Mouse (Mus musculus) frontal cortex, postnatal 10 days (tissue): Measurements from ENCODE around the gene Tekt4.

Experiments used
- DNase-seq, 2 experiments: peaks; one replicate each; pipeline ENCODE4 v3.0.0; 2022; ENCODE audit warnings: low spot score in 2 of 2, mixed read lengths in 1 of 2

Tekt4 gene

DNA sequence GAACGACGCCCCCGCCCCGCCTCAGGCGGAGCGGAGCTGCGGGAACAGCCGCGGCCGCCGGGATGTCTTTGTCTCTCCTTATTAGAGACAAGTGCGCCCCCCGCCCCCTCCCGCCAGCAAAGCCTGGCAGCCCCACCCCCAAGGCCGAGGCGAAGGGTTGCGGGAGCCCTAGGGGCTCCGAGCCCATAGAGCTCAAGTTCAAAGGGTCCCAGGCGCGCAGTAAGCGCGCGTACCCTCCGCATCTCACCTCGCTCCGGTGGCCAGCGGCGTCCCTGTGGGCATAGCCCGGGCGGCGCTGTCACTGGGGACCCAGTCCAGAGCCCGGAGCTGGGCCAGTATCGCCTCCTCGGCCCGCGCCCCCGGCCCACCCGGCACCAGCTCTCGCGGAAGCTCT is 21.2 kb upstream of the Tekt4 start:
- peak in 1 of 2 experiments; percentile 39 for DNase-seq

DNA sequence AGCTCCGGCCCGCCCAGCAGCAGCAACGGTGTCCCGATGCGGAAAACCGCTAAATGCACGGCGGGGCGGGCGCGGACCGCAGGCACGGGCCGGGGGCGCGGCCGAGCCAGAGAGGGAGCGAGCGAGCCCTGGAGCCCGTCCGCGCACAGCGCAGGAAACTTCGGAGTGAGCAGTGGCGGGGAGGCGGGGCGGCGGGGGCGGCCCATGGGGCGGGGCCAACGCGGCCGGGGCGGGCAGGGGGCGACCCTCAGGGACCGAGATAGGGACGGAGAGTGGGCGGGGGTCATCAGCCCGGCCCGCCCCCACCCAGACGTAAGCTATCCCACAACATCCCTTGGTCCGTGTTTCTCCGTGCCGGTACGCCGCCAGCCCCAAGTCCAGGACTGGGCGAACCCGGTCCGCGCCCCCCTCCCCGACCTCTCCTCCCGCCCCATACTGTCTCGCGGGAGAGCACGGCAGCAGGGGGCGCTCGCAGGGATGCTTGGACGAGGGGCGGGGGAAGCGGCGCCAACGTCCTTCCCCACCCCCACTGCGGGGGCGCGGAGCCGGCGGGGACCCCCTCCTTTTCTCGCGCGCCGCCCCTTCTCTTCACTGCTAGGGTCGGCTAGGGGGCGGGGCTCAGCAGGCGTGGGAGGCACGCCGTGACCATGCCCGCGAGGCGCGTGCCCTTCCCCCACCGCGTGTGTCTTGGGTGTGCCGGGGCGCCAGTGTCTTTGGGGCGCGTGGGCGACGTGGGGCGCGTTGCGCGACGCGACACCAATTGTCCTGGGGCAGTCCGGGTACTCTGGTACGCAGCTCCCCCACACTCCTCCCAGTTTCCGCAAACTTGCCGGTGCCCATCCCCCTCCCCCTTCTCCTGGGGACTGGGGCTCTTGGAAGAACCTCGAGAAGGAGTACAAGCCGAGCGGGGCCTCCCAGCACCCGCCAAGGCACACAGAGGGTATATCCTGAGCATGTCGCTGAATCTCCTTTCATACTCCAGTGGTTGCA is 20.5 kb upstream of the Tekt4 start, which contains the start of gene Cacna1h:
Cacna1h (minus strand) TSS at position 167 of the 990 bp plus-strand sequence.
- peak; percentile 79 to 83 for DNase-seq

DNA sequence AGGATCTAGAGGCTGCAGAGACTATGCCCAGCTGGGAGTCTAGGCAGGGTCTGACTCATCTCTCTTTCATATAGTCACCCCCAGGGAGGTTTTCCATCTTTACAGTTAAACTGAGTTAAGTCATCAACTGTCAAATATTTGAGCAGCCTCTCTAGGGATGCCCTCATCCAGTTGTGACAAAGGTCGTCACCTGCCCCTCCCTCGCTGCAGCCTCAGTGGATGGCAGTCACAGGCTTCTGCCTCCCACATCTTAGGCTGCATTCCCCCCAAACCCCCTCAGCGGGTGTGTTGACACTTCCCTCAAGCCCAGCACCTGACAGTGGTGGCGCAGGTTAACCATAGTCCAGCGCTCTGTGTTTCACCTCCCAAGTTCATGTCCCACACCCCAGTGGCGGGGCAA is 13.0 kb upstream of the Tekt4 start:
- DNase-seq, result no peak

DNA sequence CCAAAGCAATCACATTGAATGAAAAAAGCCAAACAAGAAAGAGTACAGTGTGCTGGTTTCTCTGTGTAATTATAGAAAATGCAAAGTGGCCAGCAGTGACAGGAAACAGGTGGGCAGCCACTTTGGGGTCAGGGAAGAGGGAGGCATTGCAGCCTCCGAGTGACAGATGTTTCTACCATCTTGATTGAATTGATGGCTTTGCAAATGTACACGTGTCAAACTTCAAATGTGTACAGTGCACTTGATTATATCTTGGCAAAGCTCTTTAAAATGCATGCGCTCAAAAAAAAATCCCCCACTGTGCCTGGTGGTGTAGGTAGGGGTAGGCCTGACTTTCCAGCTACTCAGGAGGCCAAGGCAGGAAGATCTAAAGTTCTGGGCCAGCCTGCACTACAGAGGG is 11.5 kb upstream of the Tekt4 start:
- DNase-seq, result no peak

DNA sequence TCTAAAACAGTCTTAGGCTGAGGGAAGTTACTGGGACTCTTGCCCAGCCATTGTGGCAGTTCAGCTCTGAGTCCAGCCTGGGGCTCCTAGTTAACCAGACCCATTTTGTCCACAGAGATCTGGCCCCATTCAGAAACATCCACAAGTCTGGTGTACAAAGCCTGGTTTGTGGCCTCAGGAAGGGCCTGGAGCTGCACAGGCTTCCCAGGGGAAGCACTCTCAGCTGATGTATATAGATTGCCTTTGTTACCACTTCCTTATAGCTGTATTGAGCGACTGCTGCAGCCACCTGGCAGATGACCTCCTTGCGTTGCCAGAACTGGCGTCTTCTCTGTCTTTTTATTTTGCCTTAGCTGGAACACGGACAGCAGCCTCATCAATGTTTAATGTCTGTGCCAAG is 9.3 kb upstream of the Tekt4 start:
- DNase-seq, result no peak

DNA sequence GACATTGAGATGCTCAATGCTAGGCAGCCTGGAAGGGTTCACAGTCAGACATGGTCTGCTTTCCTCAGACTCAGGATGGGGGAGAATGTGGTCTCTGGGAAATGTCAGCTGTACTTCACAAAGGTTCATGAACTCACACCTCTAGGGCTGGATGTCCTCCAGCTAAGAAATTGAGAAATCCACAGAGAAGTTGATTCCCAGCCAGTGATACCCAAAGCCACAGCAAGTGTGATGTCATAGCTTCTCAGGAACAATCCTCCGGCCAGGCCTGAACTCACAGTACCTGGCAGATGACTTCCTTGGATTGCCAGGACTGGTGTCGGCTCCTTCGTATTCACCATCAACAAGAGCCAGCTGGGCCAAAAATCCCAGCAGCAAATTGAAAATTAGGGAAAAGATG is 8.6 kb upstream of the Tekt4 start:
- no peak for DNase-seq

DNA sequence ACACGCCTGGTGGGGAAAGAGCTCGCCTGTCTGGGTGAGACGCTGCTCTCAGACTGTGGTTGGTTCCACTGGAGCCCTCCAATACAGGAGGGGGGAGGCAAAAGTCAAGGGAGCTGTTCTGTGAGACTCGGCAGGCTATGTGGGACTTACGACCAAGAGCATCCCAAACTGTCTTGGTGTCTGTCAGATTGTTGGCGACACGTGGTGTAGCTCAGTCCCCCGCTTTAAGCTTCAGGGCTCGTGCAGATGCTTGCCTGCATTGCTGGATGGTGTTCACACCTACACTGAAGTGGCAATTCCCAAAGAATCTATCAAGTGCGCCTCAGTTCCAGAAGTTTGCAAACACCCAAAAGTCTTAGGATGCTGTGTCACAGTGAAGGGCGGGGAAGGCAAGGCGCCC is 6.5 kb upstream of the Tekt4 start:
- no peak for DNase-seq

DNA sequence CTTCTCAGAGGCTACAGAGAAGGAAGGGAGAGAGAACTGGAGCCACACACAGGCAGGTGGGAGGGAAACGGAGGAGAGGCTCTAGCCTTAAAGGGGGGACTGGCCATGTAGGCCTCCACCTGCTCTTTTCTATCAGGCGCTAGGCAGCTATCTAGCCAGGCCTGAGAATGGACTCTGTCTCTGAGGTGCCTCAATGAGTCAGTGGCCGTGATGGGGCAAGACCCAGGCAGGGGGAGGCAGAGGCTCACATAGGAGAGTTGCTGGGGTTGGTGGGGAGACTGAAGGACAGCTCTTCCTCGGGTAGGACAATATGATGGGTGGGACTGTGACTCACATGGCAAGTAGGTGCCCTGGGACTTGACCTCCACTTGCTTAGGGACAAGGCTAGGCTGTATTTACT is 4.1 kb upstream of the Tekt4 start:
- DNase-seq, result no peak

DNA sequence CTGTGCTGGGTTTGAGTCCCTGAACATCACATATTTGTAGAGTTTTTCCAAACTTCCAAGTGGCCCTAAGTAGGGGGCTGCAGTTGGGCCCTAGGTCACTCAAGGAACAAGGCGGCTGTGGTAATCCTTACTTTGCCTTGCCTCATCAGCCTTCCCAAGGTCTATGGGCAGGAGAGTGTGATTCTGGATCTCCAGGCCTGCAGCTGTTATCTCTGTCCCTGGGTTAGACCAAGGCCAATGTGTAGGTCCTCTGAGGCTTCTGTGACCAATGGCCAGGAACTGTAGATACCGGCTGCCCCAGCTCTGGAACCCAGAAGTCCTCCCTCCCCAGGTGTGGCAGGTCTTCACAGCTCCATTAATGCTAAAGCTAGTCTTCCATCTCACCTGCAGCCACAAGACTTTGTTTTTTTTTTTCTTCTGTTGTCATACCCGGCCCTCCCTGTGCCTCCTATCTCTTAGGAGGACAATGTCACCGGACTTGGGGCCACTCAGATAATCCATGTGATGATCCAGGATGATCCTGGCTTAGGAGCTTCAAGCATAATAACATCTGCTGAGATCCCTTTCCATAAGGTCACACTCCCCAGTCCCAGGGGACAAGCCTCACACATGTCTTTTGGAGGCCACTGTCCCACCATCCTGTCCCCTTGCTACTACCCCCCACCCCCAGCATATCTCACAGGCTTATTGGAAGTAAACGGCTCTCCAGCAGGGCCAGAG is 2.0 kb upstream of the Tekt4 start:
- no peak for DNase-seq

DNA sequence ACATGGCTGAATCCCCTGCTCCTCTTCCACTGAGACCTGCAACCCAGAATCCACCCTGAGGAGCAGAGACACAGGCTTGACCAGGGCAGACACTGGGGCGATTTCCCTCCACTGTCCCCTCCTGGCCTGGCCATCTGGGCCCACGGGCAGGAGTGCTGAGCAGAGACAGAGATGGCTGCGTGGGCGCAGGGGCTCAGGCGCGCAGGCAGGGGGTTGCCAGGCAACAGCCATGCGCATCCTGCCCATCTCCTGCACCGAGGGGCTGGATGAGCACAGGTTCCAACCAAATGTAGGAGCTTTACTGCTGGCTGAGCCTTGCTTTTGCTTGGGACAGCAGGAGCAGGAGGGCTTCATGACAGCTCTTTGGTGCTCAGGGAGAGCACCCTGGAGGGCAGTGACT is 2.1 kb downstream of the Tekt4 start:
- DNase-seq, result peak; percentile 67 to 68

DNA sequence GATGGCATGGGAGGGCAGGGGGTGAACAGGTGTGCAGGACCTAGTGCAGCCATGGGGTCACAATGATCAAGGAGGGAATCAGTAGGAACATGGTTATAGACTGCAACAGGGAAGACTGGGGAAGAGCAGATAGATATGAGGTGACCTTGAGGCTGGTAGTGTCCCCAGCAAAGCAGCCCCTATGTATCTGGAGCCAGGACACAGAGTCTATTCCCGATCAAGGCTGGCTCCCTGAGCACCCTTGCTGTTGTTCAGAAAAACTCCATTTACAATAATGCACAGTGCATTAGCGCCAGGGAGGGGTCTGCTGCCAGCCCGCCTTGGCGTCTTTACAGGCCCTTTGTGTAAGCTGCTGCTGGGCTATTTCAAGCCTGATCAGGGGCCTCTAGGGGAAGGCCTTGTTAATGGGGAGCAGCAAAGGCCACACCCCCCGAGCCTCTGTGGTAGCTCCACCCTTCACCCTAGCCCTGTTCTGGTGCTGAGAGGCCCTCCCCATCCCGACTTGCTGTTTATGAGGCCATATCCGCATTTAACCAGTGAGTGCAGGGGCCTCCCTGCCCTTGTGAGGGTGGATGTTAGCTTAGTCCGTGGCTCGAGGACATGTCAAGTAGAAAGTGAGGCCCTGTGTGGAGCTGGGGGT is 7.9 kb downstream of the Tekt4 start:
- DNase-seq, result no peak

DNA sequence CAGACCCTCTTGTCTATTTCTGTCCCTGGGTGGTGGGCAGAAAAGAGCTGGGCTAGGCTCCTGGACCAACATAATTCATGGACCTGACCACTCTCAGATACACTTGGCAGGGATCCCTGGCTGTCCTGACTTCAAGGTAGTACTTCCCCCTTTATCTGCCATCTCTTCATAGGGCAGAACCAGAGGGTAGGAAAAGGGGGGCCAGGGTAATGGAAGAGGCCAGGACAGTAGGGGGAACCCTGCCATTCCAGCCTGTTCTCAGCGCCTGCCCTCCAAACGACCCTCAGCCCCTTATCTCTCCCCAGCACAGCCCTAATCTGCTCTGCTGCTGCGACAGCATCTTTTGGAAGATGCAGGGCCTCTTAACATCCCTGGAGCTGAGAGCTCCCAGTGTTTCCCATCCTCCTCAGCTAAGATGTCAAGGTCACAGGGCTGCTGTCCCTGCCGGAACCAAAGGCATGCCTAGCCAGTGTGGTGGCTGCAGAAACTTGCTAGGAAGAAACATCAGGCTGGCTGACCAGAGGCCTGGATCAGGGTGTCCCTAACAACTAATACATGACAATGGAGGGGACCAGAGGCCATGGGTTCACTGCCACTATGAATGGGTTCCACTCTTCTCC is 9.0 kb downstream of the Tekt4 start:
- DNase-seq, result no peak

DNA sequence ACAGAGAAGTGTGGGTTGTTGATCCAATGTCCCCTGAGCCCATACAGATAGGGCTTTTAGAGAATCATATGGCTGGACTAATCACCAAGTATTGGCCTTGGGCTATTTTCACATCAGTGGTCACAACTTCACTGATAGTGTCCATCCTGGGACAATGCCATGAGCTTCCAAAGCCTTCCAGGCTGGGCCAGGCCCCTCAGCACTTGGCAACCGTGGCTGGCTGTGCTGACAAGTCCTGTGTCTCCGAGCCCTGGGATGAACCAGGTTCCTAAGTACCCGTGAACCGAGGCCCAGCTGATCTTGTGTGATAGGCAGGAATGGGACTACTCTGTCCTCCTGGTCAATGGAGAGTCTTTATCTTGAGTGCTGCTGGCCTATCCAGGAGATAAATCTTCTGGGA is 9.7 kb downstream of the Tekt4 start:
- no peak for DNase-seq

DNA sequence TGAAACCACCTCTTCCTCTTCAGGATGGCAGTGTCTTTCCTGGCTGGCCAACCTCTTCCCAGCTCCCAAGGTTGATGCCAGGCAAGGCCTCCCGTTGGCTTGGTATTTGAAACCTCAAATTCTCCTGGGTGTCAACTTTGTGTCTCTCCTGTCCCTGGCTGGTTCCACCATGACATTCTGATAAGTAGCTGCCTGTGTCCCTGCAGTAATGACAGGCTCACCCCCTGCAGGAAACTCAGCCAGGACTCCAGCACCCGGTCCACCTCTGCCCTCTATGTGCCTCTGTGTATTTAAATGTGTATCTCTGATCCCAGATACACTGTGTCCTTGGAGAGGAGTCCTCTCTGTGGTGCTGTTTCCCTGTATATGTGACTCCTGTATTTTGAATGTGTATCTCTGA is 11.8 kb downstream of the Tekt4 start:
- DNase-seq, result no peak

DNA sequence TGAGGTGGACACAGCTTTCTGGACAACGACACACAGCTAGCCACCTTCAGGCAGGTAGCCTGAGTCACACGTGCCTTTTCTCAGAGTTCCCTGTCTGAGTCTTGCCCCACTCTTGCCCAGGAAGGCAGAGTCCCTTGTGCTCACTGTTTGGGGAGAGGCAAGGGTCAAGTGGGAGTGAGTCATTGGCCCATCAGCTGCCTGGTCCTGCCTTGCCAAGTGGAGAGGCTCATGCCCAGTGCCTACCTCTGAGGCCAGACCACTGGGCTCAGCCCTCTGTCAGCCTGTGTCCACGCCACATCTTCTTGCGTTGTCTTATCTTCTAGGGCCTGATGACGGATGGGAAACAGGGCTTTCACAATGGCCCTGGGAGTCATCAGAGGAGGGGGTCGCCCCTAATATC is 13.4 kb downstream of the Tekt4 start:
- no peak for DNase-seq

DNA sequence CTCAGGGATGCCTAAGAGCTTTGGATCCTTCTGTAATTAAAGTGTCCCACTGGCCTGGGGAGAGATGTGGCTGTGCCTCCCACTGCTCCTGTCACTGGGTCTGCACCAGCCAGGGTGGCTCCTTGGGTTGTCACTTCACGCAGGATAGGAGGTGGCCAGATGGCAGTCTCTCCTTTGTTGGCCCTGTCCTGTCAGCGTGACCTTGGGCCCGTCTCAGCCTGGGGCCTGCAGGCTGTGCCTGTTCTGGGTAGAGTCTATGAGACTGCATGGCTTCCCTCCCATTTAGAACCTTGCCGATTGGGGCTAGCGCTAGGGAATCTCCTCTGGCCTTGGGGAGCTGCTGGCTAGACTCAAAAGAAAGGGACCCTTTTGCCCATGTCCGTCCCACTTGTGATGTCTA is 13.9 kb downstream of the Tekt4 start:
- DNase-seq, result no peak

DNA sequence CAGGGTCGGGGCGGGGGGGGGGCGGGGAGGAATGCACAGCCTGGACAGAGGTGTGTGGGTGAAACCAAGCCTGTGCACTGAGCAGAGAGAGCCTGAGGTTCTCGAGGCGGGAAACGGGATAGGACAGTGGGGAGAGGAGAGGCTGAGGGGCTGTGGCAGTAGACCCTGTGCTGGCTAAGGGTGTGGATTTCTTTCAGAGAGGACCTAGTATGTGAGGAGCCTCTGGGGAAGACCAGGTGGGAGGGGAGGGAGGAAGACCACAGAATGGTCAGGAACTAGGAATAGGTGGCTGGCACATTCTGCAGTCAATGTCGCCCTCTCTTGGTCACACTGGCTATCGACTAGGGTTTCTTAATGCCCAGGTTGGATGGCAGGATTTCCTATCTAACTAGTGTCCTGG is 15.4 kb downstream of the Tekt4 start:
- DNase-seq, result peak in 1 of 2 experiments; percentile 68

DNA sequence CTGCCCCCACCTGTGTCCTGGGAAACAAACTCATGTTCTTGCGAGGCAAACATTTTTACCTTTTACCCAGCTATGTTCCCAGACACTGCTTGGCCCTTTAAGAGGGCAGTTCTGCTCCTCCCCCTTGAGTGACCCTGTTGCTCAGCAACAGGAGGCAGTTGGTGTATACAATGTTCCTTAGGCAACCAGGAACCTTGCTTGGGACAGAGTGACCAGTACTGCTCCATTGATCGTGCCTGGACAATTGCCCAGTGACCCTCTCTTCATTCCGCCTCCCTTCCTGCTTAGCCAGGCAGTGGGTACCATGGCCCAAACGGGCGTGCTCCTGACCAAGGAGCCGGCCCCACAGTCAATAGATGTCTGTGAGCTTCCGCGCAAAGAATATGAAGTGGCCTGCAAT is 17.0 kb downstream of the Tekt4 start:
- no peak for DNase-seq

DNA sequence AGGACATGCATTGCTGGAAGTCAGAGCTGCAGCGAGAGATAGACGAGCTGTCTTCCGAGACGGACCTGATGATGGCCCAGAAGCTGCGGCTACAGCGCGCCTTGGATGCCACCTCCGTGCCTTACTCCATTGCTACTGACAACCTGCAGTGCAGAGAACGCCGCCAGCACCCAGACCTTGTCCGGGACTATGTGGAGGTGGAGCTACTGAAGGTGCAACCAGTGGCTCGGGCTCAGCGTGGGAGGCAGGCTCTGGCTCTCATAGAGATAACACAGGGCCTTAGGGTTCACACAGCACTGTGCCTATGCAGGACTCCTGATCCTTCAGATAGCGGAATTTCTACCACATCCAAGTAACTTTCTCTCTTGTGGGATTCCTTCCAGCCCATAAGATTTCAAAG is 17.6 kb downstream of the Tekt4 start:
- DNase-seq, result no peak

DNA sequence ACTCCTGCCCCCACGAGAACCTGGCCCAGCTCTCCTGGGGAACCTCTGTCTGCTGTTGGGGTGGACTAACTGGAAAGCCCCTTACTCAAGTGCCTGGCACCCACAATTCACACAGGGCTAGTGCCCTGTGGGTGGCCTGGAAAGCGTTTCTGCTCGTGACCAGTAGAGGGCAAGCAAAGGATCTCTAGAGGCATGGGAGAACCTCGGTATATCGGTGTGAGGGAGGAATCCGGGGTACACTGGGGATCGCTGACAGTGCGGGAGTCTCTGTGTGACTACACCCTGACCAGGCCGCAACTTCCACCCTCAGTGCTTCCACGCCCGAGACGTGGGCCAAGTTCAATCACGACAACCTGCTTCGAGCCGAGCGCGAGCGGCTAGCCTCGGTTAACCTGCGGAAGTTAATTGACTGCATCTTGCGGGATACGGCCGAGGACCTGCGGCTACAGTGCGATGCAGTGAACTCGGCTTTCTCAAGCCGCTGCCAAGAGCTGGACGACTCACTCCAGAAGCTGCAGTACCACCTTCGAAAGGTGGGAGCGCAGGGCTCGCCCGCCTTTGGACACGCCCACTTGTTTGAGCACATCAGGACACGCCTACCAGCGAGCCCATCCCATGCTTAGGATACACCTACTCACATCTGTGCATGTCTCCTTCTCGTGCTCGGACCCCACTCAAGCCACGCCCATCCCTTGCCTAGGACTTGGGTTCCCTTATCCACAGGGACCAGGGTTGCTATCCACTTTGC is 20.1 kb downstream of the Tekt4 start:
- peak; percentile 37 to 46 for DNase-seq
